Mouse (Mus musculus): ENCODE measurements around the gene Btbd17. TPM values are rescaled to one million over a fixed set of nuclear protein-coding genes. Genes with fewer than 3 reads are reported as not detected.

Gene Btbd17
- total RNA-seq, 2 experiments from 2014 or later, result 18.7 to 23.2 TPM

GRCm38 (mm10) chr11:114769911-114770310 is 25.8 kb downstream of the Btbd17 start:
- DNase-seq (ENCODE audit: low spot score in 2 of 2), result no peak

- DNase-seq (ENCODE audit: low spot score in 2 of 2), result no peak
Measured at GRCm38 (mm10) chr11:114764820-114765818, 30.6 kb downstream of the Btbd17 start, which contains the start of gene Kif19a. Kif19a (plus strand) TSS chr11:114765388.

DNA sequence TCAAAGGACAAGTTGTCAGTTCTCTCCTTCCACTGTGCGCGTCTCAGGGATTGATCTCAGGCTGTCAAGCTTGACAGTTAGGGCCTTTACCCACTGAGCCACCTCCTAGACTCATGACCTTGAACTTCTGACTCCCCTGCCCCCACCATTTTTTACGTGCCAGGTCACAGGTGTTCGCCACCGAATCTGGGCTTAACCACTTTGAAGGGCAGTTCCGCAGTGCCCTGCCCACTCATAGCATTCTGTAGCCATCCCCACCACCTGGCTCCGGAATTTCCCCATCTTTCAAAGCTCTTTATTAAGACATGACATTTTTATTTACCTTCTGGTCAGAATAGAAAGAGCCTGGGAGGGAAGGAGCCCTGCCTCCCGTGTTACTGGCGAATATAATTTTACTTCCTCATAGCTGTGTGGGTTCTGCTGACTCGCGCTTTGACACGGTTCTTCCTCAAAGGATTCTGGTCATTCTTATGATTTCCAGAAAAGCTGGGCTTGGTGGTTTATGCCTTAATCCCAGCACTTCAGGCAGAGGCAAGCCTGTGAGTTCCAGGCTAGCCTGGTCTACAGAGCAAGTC is 48.1 kb downstream of the Btbd17 start:
- DNase-seq (ENCODE audit: low spot score in 2 of 2), result no peak

GRCm38 (mm10) chr11:114745134-114745533 is 50.6 kb downstream of the Btbd17 start:
- DNase-seq (ENCODE audit: low spot score in 2 of 2), result peak; percentile 79 to 93

GRCm38 (mm10) chr11:114741451-114741850 is 54.3 kb downstream of the Btbd17 start:
- DNase-seq (ENCODE audit: low spot score in 2 of 2), result no peak

Other genes with a start within 250 kb of the Btbd17 start
- 100 to 1,000 TPM; 925 to 946 TPM for gene Rpl38, start 127.4 kb downstream of the Btbd17 start, total RNA-seq (2021)
- 10 to 100 TPM; 29.3 to 31.2 TPM for gene Ttyh2, start 120.5 kb downstream of the Btbd17 start, total RNA-seq (2021)
- 1 to 10 TPM; 1.6 to 2.1 TPM for gene Dnaic2, start 68.5 kb downstream of the Btbd17 start, total RNA-seq (2021)
- 1 to 10 TPM; 3.0 to 3.1 TPM for gene Kif19a, start 30.6 kb downstream of the Btbd17 start, total RNA-seq (2021)
- not detected for gene Gpr142, start 3.0 kb upstream of the Btbd17 start, total RNA-seq (2021)
- 1 to 10 TPM; 3.3 to 3.7 TPM for gene Gprc5c, start 55.2 kb upstream of the Btbd17 start, total RNA-seq (2021)
- gene Cd300a, start 94.1 kb upstream of the Btbd17 start, total RNA-seq (2021), result under 1 TPM; 0.41 to 0.50 TPM
- gene Cd300lb, start 138.4 kb upstream of the Btbd17 start, total RNA-seq (2021), result not detected
- not detected for gene Cd300c, start 173.2 kb upstream of the Btbd17 start, total RNA-seq (2021)
- not detected for gene Cd300ld, start 194.0 kb upstream of the Btbd17 start, total RNA-seq (2021)
- gene Cd300c2, start 205.9 kb upstream of the Btbd17 start, total RNA-seq (2021), result 1 to 10 TPM; 3.9 to 4.1 TPM
- not detected for gene Cd300ld2, start 220.2 kb upstream of the Btbd17 start, total RNA-seq (2021)
- 1 to 10 TPM in 1 of 2 experiments, under 1 TPM in 1; 0.53 to 1.1 TPM for gene Cd300ld4, start 231.1 kb upstream of the Btbd17 start, total RNA-seq (2021)
- 1 to 10 TPM in 1 of 2 experiments, not detected in 1; 1.0 TPM for gene Cd300ld5, start 241.8 kb upstream of the Btbd17 start, total RNA-seq (2021)

Data from layer of hippocampus, adult 18-20 months (tissue).